Mouse (Mus musculus): ENCODE data around the gene Sulf2.
"Not testable (repeated sequence)": the region's sequence is repeated elsewhere in the genome, so short reads cannot be mapped to it uniquely, and the experiment has no call there.

The Sulf2 gene

DNA sequence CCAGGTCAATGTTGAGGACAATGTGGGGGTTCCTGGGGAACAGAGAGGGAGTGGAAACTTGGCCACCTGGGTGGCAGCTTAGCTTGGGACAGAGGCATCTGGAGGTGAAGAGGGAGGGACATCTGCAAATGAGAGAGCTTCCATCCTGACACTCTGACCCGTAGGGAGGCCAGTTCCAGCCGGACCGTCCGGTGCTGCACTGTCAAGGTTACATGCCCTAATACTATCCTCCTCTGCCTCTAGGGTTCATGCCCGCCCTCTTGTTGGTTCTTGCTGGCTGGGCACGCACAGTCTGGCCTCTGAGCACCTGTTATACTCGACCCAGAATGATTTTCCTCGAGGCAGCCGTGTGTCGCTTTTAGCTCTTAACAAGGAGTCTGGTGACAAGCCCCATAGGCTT is 69.7 kb downstream of the Sulf2 start:
- no peak for DNase-seq (ENCODE audit: low spot score)

- not testable (repeated sequence) for DNase-seq (ENCODE audit: low spot score)
Observed at GRCm38 (mm10) chr2:166084964-166085363, 70.5 kb downstream of the Sulf2 start.

GRCm38 (mm10) chr2:166084111-166084510 is 71.4 kb downstream of the Sulf2 start:
- no peak for DNase-seq (ENCODE audit: low spot score)

GRCm38 (mm10) chr2:166083542-166084031 is 71.9 kb downstream of the Sulf2 start:
- DNase-seq (ENCODE audit: low spot score), result no peak

GRCm38 (mm10) chr2:166082661-166083060 is 72.8 kb downstream of the Sulf2 start:
- DNase-seq (ENCODE audit: low spot score), result no peak

DNA sequence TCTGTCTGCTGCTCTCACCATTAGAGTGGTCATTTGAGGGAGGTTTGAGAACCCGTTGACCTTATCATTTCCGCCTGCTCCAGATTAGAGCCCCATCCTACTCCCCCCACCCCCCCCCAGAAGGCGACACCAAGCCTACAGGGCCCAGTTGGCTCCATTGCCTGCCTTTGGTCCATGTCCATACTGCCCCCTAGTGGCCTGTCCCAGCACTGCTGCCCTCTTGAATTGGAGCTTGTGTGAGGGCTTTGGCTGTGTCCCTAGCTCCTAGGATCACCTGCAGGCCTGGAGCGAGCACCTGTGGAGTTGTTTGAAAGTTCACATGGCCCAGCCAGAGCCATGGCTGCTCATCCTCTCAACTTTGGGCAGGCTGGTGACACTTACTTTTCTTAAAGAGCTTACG is 73.3 kb downstream of the Sulf2 start:
- no peak for DNase-seq (ENCODE audit: low spot score)

- DNase-seq (ENCODE audit: low spot score), result no peak
Observed at GRCm38 (mm10) chr2:166080967-166081750, 74.3 kb downstream of the Sulf2 start.

DNA sequence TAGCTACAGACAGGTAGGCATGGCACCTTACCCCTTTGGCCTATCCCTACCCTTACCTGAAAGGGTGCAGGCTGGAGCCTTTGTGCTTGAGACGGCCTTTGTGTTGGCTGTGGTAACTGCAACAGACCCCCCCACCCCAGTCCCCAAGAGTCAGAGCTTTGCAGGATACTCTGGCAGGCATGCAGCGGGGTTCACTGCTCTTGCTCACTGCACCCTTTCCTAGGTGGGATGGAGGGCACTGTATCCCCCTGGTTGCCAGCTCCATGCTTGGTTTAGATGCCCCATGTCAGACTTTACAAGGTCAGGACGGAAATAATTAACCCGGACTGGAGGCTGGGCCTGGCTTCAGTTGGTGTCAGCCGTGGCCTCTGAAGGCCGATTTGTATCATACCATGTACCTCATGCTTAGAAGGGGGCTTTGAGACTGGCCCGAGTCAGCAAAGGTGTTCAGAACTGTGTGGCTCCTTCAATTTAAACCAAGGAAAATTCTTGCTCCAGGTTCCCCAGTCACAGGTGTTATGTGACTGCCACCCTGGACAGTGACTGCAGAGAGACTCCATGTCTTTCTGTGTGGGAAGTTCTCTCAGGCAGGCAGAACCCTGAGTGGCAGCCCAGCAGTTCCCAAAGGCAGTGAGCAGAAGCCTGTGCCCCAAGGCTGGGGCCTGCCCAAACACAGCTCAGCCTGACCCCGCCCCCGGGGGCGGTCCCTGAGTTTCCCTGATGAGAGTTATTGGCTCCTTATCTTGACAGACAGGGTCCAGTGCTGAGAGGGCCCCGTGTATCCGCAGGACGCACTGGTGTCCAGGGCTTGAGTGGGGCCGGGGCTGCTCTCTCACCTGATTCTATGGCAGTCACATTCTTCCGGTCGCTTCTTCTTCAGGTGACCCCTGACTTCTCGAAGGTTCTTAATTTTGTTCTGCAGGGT is 75.2 kb downstream of the Sulf2 start:
- no peak for DNase-seq (ENCODE audit: low spot score)

DNA sequence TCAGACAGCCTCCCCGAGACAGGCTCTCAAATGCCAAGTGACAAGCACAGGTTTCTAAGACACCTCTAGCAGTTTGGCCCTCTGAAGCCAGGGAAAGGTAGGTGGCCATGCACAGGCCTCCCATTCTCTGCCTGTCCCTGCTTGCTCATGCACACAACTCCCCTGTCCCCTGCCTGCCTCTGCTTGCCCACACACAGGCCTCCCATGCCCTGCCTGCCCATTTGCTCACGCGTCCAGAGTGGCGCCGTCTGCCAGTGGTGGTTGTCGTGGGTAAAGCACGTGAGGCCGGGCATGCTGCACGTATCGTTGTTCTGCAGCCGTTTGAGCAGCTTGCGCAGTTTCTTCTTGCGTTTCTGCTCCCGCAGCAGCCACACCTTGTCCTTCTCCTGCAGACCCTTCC is 76.2 kb downstream of the Sulf2 start:
- DNase-seq (ENCODE audit: low spot score), result no peak

DNA sequence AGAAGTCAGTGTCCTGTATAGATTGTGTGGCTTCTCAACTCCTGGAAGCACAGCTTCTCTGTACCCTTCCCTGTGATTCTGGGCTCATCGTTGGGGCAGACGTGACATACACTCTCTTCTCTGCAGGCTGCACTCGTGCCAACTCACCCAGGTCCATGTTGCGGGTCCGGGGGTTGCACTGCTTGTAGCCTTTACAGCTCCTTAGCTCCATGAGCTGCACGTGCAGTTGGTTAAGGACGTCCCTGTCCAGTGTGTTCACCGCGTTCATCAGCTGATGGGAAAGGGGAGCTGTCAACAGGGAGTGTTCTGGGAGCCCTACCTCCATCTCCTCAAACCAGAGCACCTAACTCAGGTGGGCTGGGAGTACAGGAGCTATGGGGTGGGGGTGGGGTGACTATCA is 78.1 kb downstream of the Sulf2 start:
- no peak for DNase-seq (ENCODE audit: low spot score)

DNA sequence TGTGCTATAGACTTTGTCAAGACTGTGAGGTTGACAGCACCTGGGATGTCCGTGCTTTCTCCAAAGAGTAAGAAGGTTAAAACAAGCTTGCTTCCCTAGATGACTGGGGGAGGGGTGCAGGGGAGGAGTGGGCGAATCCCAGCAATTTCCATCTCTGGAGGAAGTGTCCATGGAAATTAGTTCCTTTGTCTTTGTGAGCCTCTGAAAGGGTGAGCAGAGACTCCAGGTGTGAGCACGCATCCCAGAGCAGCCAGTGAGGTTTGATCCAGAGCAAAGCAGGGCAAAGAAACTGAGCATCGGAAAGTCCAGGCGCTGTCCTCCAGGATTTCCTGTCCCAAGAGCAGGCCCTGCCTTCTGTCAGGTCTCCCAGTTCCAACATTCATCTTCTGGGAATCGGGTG is 81.1 kb downstream of the Sulf2 start:
- no peak for DNase-seq (ENCODE audit: low spot score)

- DNase-seq (ENCODE audit: low spot score), result no peak
Observed at GRCm38 (mm10) chr2:166073082-166073481, 82.4 kb downstream of the Sulf2 start.

DNA sequence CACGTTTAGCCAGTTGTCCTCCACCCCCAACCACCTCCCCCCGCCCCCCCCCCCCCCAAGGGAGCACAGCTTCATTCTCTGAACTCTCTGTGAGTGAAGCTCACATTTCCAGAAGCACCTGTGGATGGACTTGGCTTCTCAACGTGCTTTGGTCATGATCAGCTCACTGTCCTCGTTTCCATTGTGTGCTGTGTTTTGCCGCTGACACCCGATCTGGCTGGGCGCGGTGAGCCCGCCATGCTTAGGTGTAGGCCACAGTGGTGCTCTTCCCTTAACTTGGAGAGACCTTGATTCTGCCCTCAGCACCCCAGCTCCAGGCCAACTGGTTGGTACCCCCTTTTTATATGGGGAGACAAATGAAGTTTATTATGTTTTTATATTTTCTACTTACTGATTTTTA is 83.6 kb downstream of the Sulf2 start:
- no peak for DNase-seq (ENCODE audit: low spot score)

- DNase-seq (ENCODE audit: low spot score), result no peak
Observed at GRCm38 (mm10) chr2:166071481-166071880, 84.0 kb downstream of the Sulf2 start.

DNA sequence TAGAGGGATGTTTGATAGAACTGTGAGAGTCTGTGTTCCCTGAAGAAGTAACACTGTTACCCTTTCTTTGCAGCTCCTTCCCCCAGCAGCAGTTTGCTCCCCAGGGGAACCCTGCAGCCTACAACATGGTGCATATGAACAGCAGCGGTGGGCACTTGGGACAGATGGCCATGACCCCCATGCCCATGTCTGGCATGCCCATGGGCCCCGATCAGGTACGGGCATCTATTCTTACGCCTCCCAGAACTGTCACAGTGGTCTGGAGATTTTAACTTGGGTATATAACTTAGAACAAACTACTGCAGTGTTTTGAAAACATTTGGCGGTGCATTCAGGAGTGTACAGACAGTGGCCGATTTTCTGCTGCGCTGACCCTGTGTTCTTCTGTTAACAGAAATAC is 85.7 kb downstream of the Sulf2 start:
- DNase-seq (ENCODE audit: low spot score), result no peak

- no peak for DNase-seq (ENCODE audit: low spot score)
Observed at GRCm38 (mm10) chr2:166069164-166069563, 86.3 kb downstream of the Sulf2 start.

GRCm38 (mm10) chr2:166068261-166068660 is 87.2 kb downstream of the Sulf2 start:
- DNase-seq (ENCODE audit: low spot score), result no peak

DNA sequence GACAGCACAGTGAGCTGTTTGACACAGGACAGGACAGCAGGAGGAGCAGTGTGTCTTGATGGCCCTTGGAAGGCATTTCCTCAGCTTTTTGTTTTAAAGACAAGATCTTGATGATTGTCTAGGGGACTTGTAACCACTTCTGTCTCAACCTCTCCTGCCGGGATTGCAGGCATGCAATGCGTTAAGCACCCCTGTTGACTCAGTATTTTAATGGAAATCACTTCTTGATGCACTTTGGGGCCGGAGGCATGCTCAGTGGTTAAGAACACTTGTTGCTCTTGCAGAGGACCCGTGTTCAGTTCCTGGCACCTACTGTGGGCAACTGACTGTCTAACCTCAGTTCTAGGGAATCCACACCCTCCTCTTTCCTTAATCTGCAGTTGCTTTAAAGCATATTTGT is 89.0 kb downstream of the Sulf2 start:
- no peak for DNase-seq (ENCODE audit: low spot score)

GRCm38 (mm10) chr2:166062431-166062830 is 93.0 kb downstream of the Sulf2 start:
- DNase-seq (ENCODE audit: low spot score), result no peak

DNA sequence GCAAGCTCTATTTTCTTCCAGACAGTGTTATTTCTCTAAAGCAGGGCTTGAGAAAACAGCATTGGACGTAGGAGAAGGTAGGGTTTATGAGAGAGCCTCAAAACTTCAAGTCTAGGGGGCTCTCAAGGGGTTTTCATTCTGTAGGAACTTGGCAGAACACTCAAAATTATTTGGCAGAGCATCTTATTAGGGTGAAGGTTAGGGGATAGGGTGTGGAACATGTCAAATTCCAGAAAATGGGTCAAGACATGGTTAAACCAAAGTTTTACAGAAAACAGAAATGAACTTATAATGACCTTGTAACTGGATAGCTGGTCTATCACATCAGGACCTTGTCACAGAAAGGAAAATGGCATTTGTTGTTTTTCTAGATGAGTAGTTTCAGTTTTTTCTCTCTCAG is 93.5 kb downstream of the Sulf2 start:
- DNase-seq (ENCODE audit: low spot score), result no peak

GRCm38 (mm10) chr2:166059684-166060423 is 95.6 kb downstream of the Sulf2 start:
- no peak for DNase-seq (ENCODE audit: low spot score)

- DNase-seq (ENCODE audit: low spot score), result no peak
Observed at GRCm38 (mm10) chr2:166054002-166054539, 101.4 kb downstream of the Sulf2 start.

Data from ovary, adult 18-20 months (tissue).